Mouse (Mus musculus) embryo, embryonic 9.5 days (tissue): ENCODE measurements around the gene Itpa.
A peak's percentile ranks its signal among the peaks of the same experiment; 100 is the strongest.

Experiments used
- DNase-seq: peaks from one replicate; pipeline ENCODE4 v3.0.0-alpha.2; 2017; ENCODE audit errors: extremely low spot score

Itpa gene

GRCm38 (mm10) chr2:130655660-130656339 lies 11.6 kb upstream of the Itpa start:
- no peak for DNase-seq

GRCm38 (mm10) chr2:130656536-130656935 lies 10.9 kb upstream of the Itpa start:
- DNase-seq, result no peak

GRCm38 (mm10) chr2:130657541-130657940 lies 9.9 kb upstream of the Itpa start:
- no peak for DNase-seq

- DNase-seq, result no peak
Measured at GRCm38 (mm10) chr2:130658530-130658929, 8.9 kb upstream of the Itpa start.

GRCm38 (mm10) chr2:130663342-130663741 lies 4.1 kb upstream of the Itpa start:
- DNase-seq, result no peak

- DNase-seq, result peak; percentile 93
Measured at GRCm38 (mm10) chr2:130664102-130664701, 3.2 kb upstream of the Itpa start, which contains the start of gene Ddrgk1. Ddrgk1 (minus strand) TSS chr2:130664659.

- DNase-seq, result no peak
Measured at GRCm38 (mm10) chr2:130677211-130677610, 9.8 kb downstream of the Itpa start.

GRCm38 (mm10) chr2:130679154-130679553 lies 11.7 kb downstream of the Itpa start:
- no peak for DNase-seq

GRCm38 (mm10) chr2:130679899-130680298 lies 12.5 kb downstream of the Itpa start:
- no peak for DNase-seq

- DNase-seq, result no peak
Measured at GRCm38 (mm10) chr2:130681531-130681930, 14.1 kb downstream of the Itpa start.

GRCm38 (mm10) chr2:130685426-130685825 lies 18.0 kb downstream of the Itpa start:
- DNase-seq, result no peak

GRCm38 (mm10) chr2:130689011-130689410 lies 21.6 kb downstream of the Itpa start:
- no peak for DNase-seq

GRCm38 (mm10) chr2:130693563-130693962 lies 26.2 kb downstream of the Itpa start:
- no peak for DNase-seq

- no peak for DNase-seq
Measured at GRCm38 (mm10) chr2:130696700-130697152, 29.3 kb downstream of the Itpa start.

- peak; percentile 72 for DNase-seq
Measured at GRCm38 (mm10) chr2:130697153-130697810, 29.9 kb downstream of the Itpa start, which contains the start of gene Slc4a11. Slc4a11 (minus strand) TSS chr2:130697519.

GRCm38 (mm10) chr2:130697821-130698266 lies 30.4 kb downstream of the Itpa start:
- DNase-seq, result no peak

- no peak for DNase-seq
Measured at GRCm38 (mm10) chr2:130704040-130705001, 36.9 kb downstream of the Itpa start.

- no peak for DNase-seq
Measured at GRCm38 (mm10) chr2:130705178-130705577, 37.8 kb downstream of the Itpa start.

GRCm38 (mm10) chr2:130706602-130707001 lies 39.2 kb downstream of the Itpa start:
- DNase-seq, result no peak

- no peak for DNase-seq
Measured at GRCm38 (mm10) chr2:130707057-130707456, 39.6 kb downstream of the Itpa start.

- no peak for DNase-seq
Measured at GRCm38 (mm10) chr2:130717951-130718350, 50.5 kb downstream of the Itpa start.
